Mouse (Mus musculus) left cerebral cortex, postnatal 14 days (tissue): ENCODE measurements around the gene Gpr137. TPM values are rescaled to one million over a fixed set of nuclear protein-coding genes. Genes with fewer than 3 reads are reported as not detected.
"Not testable (repeated sequence)": the region's sequence is repeated elsewhere in the genome, so short reads cannot be mapped to it uniquely, and the experiment has no call there.

Experiments used
- DNase-seq, 2 experiments: peaks; one replicate each; pipeline ENCODE4 v3.0.0; 2021 to 2022; ENCODE audit warnings: low spot score in 2 of 2, mixed read lengths in 1 of 2
- intact Hi-C: fragments of 180-260 bp; cut with DNase I; formaldehyde crosslinking; loops from one replicate; pipeline ENCODE4 v1.15.1; 2025
- long read RNA-seq, 2 experiments: library from polyadenylated mRNA; stranded (forward); transcript quantifications; one replicate each; pipeline ENCODE4 v2.0.0; 2021
- total RNA-seq, 2 experiments: library from RNA; stranded (reverse); gene quantifications; 2 replicates each; pipeline ENCODE4 v1.2.3; 2021

Gpr137 gene
- total RNA-seq: 10 to 100 TPM; 91.5 to 92.3 TPM
- long read RNA-seq, experiment 1, transcript Gpr137-205 (7 exons, 1,858 nt): major isoform, 33 of 48 reads
- long read RNA-seq, experiment 1, partial matches to known transcripts: 2 of 48 reads
- long read RNA-seq, experiment 1, other reads (novel, unspliced or antisense): 10 of 48 reads
- long read RNA-seq, experiment 2, transcript Gpr137-205 (7 exons, 1,858 nt): major isoform, 33 of 48 reads
- long read RNA-seq, experiment 2, partial matches to known transcripts: 3 of 48 reads
- long read RNA-seq, experiment 2, other reads (novel, unspliced or antisense): 10 of 48 reads

- intact Hi-C loops: loop anchor here (5.0 kb wide), 1 partner anchor 35 kb away; the partner anchor contains the start of gene Plcb3
- DNase-seq: peak; percentile 91 to 92
These were observed at the start of gene Gpr137 for GRCm38 (mm10) chr19:6942249-6942691. Gene Gpr137, minus strand, starts transcription at chr19:6942480.

- DNase-seq, intact Hi-C loops: not testable (repeated sequence)
These were observed 48.9 kb upstream of the Gpr137 start for GRCm38 (mm10) chr19:6991166-6991565.

- no peak for DNase-seq
- intact Hi-C loops: no loop called here
These were observed 48.4 kb upstream of the Gpr137 start for GRCm38 (mm10) chr19:6990712-6991111.

- DNase-seq: no peak
- intact Hi-C loops: no loop called here
These were observed 47.0 kb upstream of the Gpr137 start for GRCm38 (mm10) chr19:6989251-6989650.

- intact Hi-C loops: no loop called here
- no peak for DNase-seq
These were observed 45.6 kb upstream of the Gpr137 start for GRCm38 (mm10) chr19:6987904-6988285.

GRCm38 (mm10) chr19:6987061-6987903 is 45.0 kb upstream of the Gpr137 start, which contains the start of gene Vegfb:
Gene Vegfb, minus strand, starts transcription at chr19:6987651.
- DNase-seq: peak in 1 of 2 experiments; percentile 51

GRCm38 (mm10) chr19:6985951-6986708 is 43.9 kb upstream of the Gpr137 start:
- intact Hi-C loops: no loop called here
- no peak for DNase-seq

More at GRCm38 (mm10) chr19:6987061-6987903, 45.0 kb upstream of the Gpr137 start, which contains the start of gene Vegfb:
- intact Hi-C loops: no loop called here

GRCm38 (mm10) chr19:6985300-6985699 is 43.0 kb upstream of the Gpr137 start:
- intact Hi-C loops: no loop called here
- no peak for DNase-seq

GRCm38 (mm10) chr19:6983621-6984020 is 41.3 kb upstream of the Gpr137 start:
- no peak for DNase-seq
- intact Hi-C loops: no loop called here

- intact Hi-C loops: no loop called here
- DNase-seq: no peak
These were observed 39.2 kb upstream of the Gpr137 start for GRCm38 (mm10) chr19:6981465-6981864.

- DNase-seq: peak; percentile 98 to 99
- intact Hi-C loops: no loop called here
These were observed 38.3 kb upstream of the Gpr137 start, which contains the start of gene Fkbp2 for GRCm38 (mm10) chr19:6980381-6981093. Gene Fkbp2, minus strand, starts transcription at chr19:6980501.

- intact Hi-C loops: loop anchor here (5.0 kb wide), 2 partner anchors 37 to 57 kb away; partner anchors contain the start of genes Bad, Esrra and Gpr137
These were observed 37.5 kb upstream of the Gpr137 start for GRCm38 (mm10) chr19:6979486-6980380.

GRCm38 (mm10) chr19:6979001-6979479 is 36.8 kb upstream of the Gpr137 start:
- DNase-seq: peak in 1 of 2 experiments; percentile 52
- intact Hi-C loops: loop anchor here (5.0 kb wide), 2 partner anchors 37 to 57 kb away; partner anchors contain the start of genes Bad, Esrra and Gpr137

More at GRCm38 (mm10) chr19:6979486-6980380, 37.5 kb upstream of the Gpr137 start:
- peak; percentile 99 to 100 for DNase-seq

GRCm38 (mm10) chr19:6978639-6978974 is 36.3 kb upstream of the Gpr137 start:
- intact Hi-C loops: loop anchor here (5.0 kb wide), 2 partner anchors 36 to 56 kb away; partner anchors contain the start of genes Bad, Esrra and Gpr137
- no peak for DNase-seq

- intact Hi-C loops: loop anchor here (5.0 kb wide), 2 partner anchors 36 to 56 kb away; partner anchors contain the start of genes Bad, Esrra and Gpr137
- DNase-seq: no peak
These were observed 35.7 kb upstream of the Gpr137 start for GRCm38 (mm10) chr19:6977759-6978638.
